13 mouse cellular contexts compared by ENCODE assay signal in genomic region chr4:136786453-136787276, GRCm38 (mm10). TPM values are rescaled to one million over a fixed set of nuclear protein-coding genes. Genes with fewer than 3 reads are reported as not detected.
DNase-seq lines count a peak whose midpoint lies in the region; ATAC-seq and TF ChIP-seq lines count a peak whose summit lies in the region.
"Had no signal": no experiment of that assay in that cellular context is flagged by ENCODE, and none has a peak within 500 bp of the region (broad histone marks: within the 10 kb centered on the region; RNA-seq: fewer than 3 reads in every experiment).

No protein-coding gene starts in this region.

- no peak overlapping the region for H3K9ac ChIP-seq in forebrain, embryonic 15.5 days (replicated peaks)
- 0 out of 2 replicates have a peak overlapping the region, but pooled peaks have one; percentile 27 for H3K9ac ChIP-seq in neural tube, embryonic 13.5 days
- no peak overlapping the region for H3K9ac ChIP-seq in liver, postnatal 0 days (replicated peaks)
- H3K9ac ChIP-seq: intestine, embryonic 15.5 days; liver, embryonic 13.5 days had no signal

- no peak for TF ChIP-seq POLR2A in brain, embryonic 14.5 days (IDR thresholded peaks at IDR 0.05; ENCODE audit: borderline replicate concordance, extremely low read depth, insufficient read depth, insufficient read length, poor library complexity, severe bottlenecking)

- H3K9me3 ChIP-seq in forebrain, embryonic 15.5 days: no peaks in the 10 kb centered on the region
- H3K9me3 ChIP-seq in neural tube, embryonic 13.5 days: no peaks in the 10 kb centered on the region
- H3K9me3 ChIP-seq in liver, postnatal 0 days (ENCODE audit: low read length): no peaks in the 10 kb centered on the region
- H3K9me3 ChIP-seq: intestine, embryonic 15.5 days; liver, embryonic 13.5 days; megakaryocyte, embryonic 14.5 days had no signal

- WGBS in forebrain, embryonic 15.5 days: 17% methylated on average over 26 of the region's 26 CpGs
- 20% methylated on average over 26 of the region's 26 CpGs for WGBS in neural tube, embryonic 13.5 days
- WGBS in liver, postnatal 0 days (ENCODE audit: insufficient replicate concordance): 68% methylated on average over 26 of the region's 26 CpGs

- no peak overlapping the region for H3K4me2 ChIP-seq in forebrain, embryonic 15.5 days (replicated peaks)
- no peak overlapping the region for H3K4me2 ChIP-seq in neural tube, embryonic 13.5 days
- H3K4me2 ChIP-seq in liver, postnatal 0 days (ENCODE audit: low read depth, low read length): no peak overlapping the region
- H3K4me2 ChIP-seq: heart, embryonic 11.5 days; intestine, embryonic 15.5 days; liver, embryonic 13.5 days had no signal

- peak; percentile 82 for DNase-seq in brain, embryonic 14.5 days (ENCODE audit: low read depth)
- peak; percentile 39 to 89 for DNase-seq in left cerebral cortex, postnatal 25 days (ENCODE audit: low spot score in 2 of 2)
- no peak for DNase-seq in adrenal gland, adult (ENCODE audit: inconsistent age in 2 of 2, low spot score in 1 of 2)
- no peak for DNase-seq in adrenal gland, postnatal 4 days (ENCODE audit: low spot score in 2 of 2)
- no peak for DNase-seq in liver, postnatal 0 days
- no peak for DNase-seq in adipocyte (ENCODE audit: low spot score)
- DNase-seq: embryo, embryonic 11 days; liver, embryonic 13.5 days had no signal

- ATAC-seq in forebrain, embryonic 15.5 days (replicated peaks): peak; percentile 66
- 0 out of 2 replicates have a peak, but pooled peaks have one; percentile 33 for ATAC-seq in neural tube, embryonic 13.5 days (ENCODE audit: low read depth)
- no peak for ATAC-seq in liver, postnatal 0 days
- ATAC-seq: intestine, embryonic 15.5 days had no signal

- peaks cover 49% of the 10 kb centered on the region for H3K4me1 ChIP-seq in forebrain, embryonic 15.5 days
- peaks cover 88% of the 10 kb centered on the region for H3K4me1 ChIP-seq in neural tube, embryonic 13.5 days (replicated peaks)
- no peaks in the 10 kb centered on the region for H3K4me1 ChIP-seq in liver, postnatal 0 days (ENCODE audit: insufficient read depth)
- H3K4me1 ChIP-seq: liver, embryonic 13.5 days had no signal

- no peak overlapping the region for H3K4me3 ChIP-seq in forebrain, embryonic 15.5 days
- no peak overlapping the region for H3K4me3 ChIP-seq in neural tube, embryonic 13.5 days
- no peak overlapping the region for H3K4me3 ChIP-seq in liver, postnatal 0 days (ENCODE audit: low read depth, low read length)
- H3K4me3 ChIP-seq: intestine, embryonic 15.5 days; liver, embryonic 13.5 days; megakaryocyte, embryonic 14.5 days had no signal

- H3K36me3 ChIP-seq in forebrain, embryonic 15.5 days: no peaks in the 10 kb centered on the region
- H3K36me3 ChIP-seq in neural tube, embryonic 13.5 days: no peaks in the 10 kb centered on the region
- no peaks in the 10 kb centered on the region for H3K36me3 ChIP-seq in liver, postnatal 0 days (replicated peaks; ENCODE audit: insufficient read depth, low read length)
- H3K36me3 ChIP-seq: intestine, embryonic 15.5 days; liver, embryonic 13.5 days had no signal

- TF ChIP-seq EP300 in liver, postnatal 0 days (IDR thresholded peaks at IDR 0.05; ENCODE audit: low read depth): no peak

- intact Hi-C loops in left cerebral cortex, postnatal 25 days (cut with DNase I): loop anchor here (2.0 kb wide), 1 partner anchor 46 kb away; no protein-coding TSS in a partner anchor

- TF ChIP-seq CTCF in brain, embryonic 14.5 days (IDR thresholded peaks at IDR 0.05; ENCODE audit: borderline replicate concordance, extremely low read depth, insufficient read depth, insufficient read length): no peak
- TF ChIP-seq CTCF in liver, postnatal 0 days (IDR thresholded peaks at IDR 0.05; ENCODE audit: low read depth): no peak

- peak overlapping the region; percentile 2; the same call in 1 of the 2 replicates for H3K27ac ChIP-seq in forebrain, embryonic 15.5 days (replicated peaks)
- peak overlapping the region; percentile 54 for H3K27ac ChIP-seq in neural tube, embryonic 13.5 days (replicated peaks)
- no peak overlapping the region for H3K27ac ChIP-seq in liver, postnatal 0 days (ENCODE audit: low read depth)
- H3K27ac ChIP-seq: intestine, embryonic 15.5 days; liver, embryonic 13.5 days had no signal

- H3K27me3 ChIP-seq in forebrain, embryonic 15.5 days: no peaks in the 10 kb centered on the region
- H3K27me3 ChIP-seq in neural tube, embryonic 13.5 days: no peaks in the 10 kb centered on the region
- H3K27me3 ChIP-seq in liver, postnatal 0 days (ENCODE audit: insufficient read depth, low read length): no peaks in the 10 kb centered on the region
- H3K27me3 ChIP-seq: intestine, embryonic 15.5 days; liver, embryonic 13.5 days had no signal

RNA-seq across cellular contexts. Expression of gene Ephb2, which starts 49.1 kb away (rescaled TPM):
- polyA plus RNA-seq in brain, embryonic 14.5 days (2012; rRNA removed): 110 and 141 TPM in 2 replicates
- 18.9 and 20.4 TPM in 2 replicates for polyA plus RNA-seq in forebrain, embryonic 15.5 days (2015; fragmentation: Nextera tagmentation; extraction: Ambion mirVana)
- total RNA-seq in left cerebral cortex, postnatal 25 days (2021): 10 to 100 TPM; 15.2 to 21.4 TPM
- 16.8 and 18.6 TPM in 2 replicates for polyA plus RNA-seq in neural tube, embryonic 13.5 days (2015; fragmentation: Nextera tagmentation; extraction: Ambion mirVana)
- total RNA-seq in adrenal gland, postnatal 4 days (2021): 10 to 100 TPM; 16.9 to 21.2 TPM
- polyA plus RNA-seq in liver, postnatal 0 days (2015; fragmentation: Nextera tagmentation; extraction: Ambion mirVana): 0.08 and 0.12 TPM in 2 replicates

Comparison
In these comparisons a context has a peak if more than half of its experiments do, and no peak if none do; other contexts are left out.
1. DNase-seq: peak in brain, embryonic 14.5 days (single experiment) and left cerebral cortex, postnatal 25 days (2 of 2); none in adrenal gland, adult (0 of 2), adrenal gland, postnatal 4 days (0 of 2), liver, postnatal 0 days (single experiment) and adipocyte (single experiment).
2. RNA of gene Ephb2, which starts 49.1 kb away (polyA plus RNA-seq): 110 to 141 TPM in brain, embryonic 14.5 days, 18.9 to 20.4 TPM in forebrain, embryonic 15.5 days and 16.8 to 18.6 TPM in neural tube, embryonic 13.5 days; 0.08 to 0.12 TPM in liver, postnatal 0 days; every median in the first group is over 10 times any median in the second.